Mouse (Mus musculus) C3H10T1/2 (cell line): Measurements from ENCODE around the gene Krt222. TPM values are rescaled to one million over a fixed set of nuclear protein-coding genes. Genes with fewer than 3 reads are reported as not detected.

Experiments
- polyA plus RNA-seq, 2 experiments: library from polyadenylated mRNA; unstranded; fragments of >200 nt; fragmentation: generic; extraction: Trizol; gene quantifications; one replicate each; pipeline ENCODE4 v1.2.1; 2012; ENCODE audit warnings: missing spikeins in 2 of 2

The Krt222 gene
- under 1 TPM in 1 of 2 experiments, not detected in 1; 0.01 TPM for polyA plus RNA-seq

DNA sequence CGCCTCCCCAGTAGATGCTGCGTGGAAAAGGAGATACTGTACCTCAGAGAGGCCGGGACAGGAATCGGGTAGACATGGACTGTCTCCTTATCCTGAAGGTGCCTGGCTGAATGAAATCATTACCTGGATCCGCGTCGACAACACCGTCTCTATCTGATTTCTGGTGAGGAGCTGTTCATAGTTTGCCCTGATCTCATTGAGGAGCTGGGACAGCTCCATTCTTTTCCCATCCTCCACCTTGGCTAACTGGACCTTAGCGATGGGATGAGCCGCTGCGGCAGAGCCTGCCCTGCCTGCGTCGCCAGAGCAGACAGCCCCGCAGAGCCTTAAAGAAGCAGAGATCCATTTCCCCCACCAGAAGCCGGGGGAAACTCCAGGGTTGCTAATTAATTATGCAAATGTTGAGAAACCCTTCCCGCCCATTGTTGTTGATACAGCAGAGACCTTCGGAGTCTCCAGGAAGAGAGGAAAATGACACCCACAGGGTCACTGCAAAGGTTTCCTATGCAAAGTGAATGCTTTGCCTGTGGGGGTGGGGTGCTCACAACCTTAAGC lies at the start of gene Krt222:
TSS of gene Krt222 (minus strand) at position 266 of the 555 bp plus-strand sequence.

DNA sequence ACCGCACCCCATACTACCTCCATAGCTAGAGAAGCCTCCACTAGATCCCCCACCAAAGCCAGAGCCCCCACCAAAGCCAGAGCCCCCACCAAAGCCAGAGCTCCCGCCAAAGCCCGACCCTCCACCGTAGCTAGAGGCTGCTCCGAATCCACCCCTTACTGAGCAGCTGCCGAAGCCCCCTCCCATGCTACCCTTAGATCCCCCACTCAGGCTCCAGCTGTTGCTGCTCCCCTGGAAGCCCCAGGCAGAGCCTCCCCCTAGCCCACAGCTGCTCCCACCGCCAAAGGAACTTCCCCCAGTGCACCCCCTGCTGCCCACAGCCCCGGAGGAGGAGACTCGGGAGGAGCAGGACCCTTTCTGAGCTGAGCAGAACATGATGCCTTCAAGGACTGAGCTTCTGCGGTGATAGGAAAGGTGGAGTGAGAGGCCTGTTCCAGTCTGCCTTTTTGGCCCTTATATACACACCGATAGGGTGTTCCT lies 41.0 kb upstream of the Krt222 start, which contains the start of gene Krt24:
TSS of gene Krt24 (minus strand) at position 430 of the 480 bp plus-strand sequence.

DNA sequence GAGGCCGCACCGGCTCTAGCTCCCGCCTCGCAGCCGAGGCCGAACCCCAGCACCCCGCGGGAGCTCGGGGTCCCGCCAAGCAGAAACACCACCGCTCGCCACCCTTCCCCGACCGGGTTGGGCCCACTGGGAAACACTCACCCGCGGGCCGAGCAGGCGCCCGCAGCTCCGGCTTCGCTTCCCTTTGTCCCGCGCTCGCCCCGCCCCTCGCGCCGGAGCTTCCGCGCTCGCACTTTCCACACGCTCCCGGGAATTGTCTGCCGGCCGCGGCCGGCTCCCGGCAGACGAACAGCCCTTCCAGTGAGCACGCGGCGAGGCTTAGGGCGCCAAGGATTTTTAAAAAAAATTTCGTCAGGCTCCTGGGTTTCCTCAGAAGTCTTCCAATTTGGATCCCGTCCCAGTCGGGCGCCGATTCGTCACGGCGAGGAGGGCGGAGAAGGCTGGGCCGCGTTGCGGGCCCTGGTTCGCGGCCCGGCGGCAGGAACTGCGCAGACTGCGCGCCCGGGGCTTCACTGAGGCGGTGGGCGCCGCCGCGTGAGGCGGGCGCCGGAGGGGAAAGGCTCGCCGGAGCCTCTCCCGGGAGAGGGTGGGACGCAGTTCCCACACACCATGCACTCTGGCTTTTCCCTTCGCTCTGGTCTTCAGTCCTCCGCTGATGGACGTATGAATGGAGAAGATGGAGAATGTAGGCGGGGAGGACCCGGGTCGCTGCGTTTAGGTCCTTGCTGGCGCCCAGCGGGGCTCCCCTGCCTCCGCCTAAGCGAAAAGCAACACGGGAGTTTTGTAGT lies 13.4 kb downstream of the Krt222 start, which contains the start of gene Smarce1:
TSS of gene Smarce1 (minus strand) at position 757 of the 788 bp plus-strand sequence.

Other genes with a start within 250 kb of the Krt222 start
- gene Top2a, start 219.9 kb downstream of the Krt222 start, polyA plus RNA-seq: 100 to 1,000 TPM in 1 of 2 experiments, 10 to 100 TPM in 1; 17.3 to 118 TPM
- 10 to 100 TPM; 13.4 to 37.0 TPM for gene Igfbp4, start 202.8 kb downstream of the Krt222 start, polyA plus RNA-seq
- gene Tns4, start 154.8 kb downstream of the Krt222 start, polyA plus RNA-seq: under 1 TPM; 0.53 to 0.72 TPM
- under 1 TPM; 0.04 to 0.24 TPM for gene Ccr7, start 89.0 kb downstream of the Krt222 start, polyA plus RNA-seq
- 100 to 1,000 TPM in 1 of 2 experiments, 10 to 100 TPM in 1; 51.1 to 137 TPM for gene Smarce1, start 13.1 kb downstream of the Krt222 start, polyA plus RNA-seq
- not detected for gene Krt24, start 41.2 kb upstream of the Krt222 start, polyA plus RNA-seq
- not detected for gene Krt25, start 78.9 kb upstream of the Krt222 start, polyA plus RNA-seq
- not detected for gene Krt26, start 93.9 kb upstream of the Krt222 start, polyA plus RNA-seq
- gene Krt27, start 107.0 kb upstream of the Krt222 start, polyA plus RNA-seq: not detected
- gene Krt28, start 130.8 kb upstream of the Krt222 start, polyA plus RNA-seq: under 1 TPM in 1 of 2 experiments, not detected in 1; 0.02 TPM
- gene Krt10, start 145.3 kb upstream of the Krt222 start, polyA plus RNA-seq: 1 to 10 TPM; 2.4 to 8.5 TPM
- not detected for gene Krt12, start 178.2 kb upstream of the Krt222 start, polyA plus RNA-seq
- gene Krt20, start 194.1 kb upstream of the Krt222 start, polyA plus RNA-seq: not detected
- not detected for gene Krt23, start 249.1 kb upstream of the Krt222 start, polyA plus RNA-seq